Mouse (Mus musculus) kidney, adult 18-20 months (tissue): Measurements from ENCODE around the gene Serinc5.

ENCODE experiments used
- DNase-seq: peaks from one replicate; pipeline ENCODE4 v3.0.0; 2021

The Serinc5 gene

GRCm38 (mm10) chr13:92615201-92615600 lies 4.3 kb downstream of the Serinc5 start:
- no peak for DNase-seq

- no peak for DNase-seq
Measured at GRCm38 (mm10) chr13:92616459-92616858, 5.6 kb downstream of the Serinc5 start.

DNA sequence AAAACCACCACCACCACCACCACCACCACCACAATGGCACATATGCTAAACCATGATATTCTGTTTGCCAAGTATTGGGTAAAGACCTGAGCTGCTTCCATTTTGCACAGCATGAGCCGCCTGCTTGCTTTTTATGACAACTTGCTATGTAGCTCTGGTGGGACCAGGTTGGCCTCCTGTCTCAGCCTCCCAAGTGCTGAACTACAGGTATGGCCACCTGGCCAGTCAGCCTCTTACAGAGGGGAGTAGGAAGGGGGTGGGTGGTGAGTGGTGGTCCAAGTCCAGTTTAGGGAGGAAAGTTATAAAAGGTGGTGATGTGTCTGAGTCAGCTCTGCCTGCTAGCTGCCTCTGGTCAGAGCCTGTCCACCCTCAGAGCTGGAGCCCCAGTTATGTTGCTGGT lies 15.3 kb downstream of the Serinc5 start:
- DNase-seq: no peak

DNA sequence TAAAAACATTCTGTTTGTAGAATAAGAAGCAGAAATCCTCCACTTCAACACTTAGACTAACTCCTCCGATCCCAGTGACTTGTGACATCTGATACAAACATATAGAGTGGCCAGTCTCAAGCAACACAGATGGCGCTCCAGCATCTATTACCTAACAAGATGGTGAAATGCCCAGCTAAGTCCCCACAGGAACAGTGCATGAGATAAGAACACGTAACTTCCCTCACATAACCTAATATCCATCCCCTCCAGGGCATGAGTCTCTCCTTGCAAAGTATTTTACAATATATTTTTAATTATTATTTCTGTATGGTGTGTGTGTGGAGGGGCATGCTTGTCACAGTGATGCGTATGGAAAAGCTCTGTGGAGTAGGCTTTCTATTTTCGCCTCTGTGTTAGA lies 15.8 kb downstream of the Serinc5 start:
- DNase-seq: no peak

DNA sequence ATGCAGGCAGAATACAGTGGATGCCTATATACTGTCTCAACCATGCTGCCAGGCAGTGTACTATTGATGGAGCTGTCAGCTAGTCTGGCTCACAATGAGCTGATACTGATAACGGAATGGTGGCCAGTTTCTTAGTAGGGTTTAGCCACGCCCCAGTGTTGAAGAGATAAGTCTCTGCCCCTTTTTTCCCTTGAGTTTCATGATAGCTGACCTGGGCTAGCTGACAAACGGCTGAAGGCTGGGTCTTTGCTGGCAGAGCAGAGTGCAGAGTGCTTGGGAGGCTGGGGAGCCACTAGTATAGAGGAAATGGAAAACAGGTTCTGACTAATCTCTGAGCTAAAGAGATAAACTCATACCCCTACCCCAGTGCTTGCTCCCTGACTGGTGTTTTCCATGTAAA lies 18.6 kb downstream of the Serinc5 start:
- DNase-seq: no peak

GRCm38 (mm10) chr13:92631450-92631849 lies 20.6 kb downstream of the Serinc5 start:
- DNase-seq: no peak

DNA sequence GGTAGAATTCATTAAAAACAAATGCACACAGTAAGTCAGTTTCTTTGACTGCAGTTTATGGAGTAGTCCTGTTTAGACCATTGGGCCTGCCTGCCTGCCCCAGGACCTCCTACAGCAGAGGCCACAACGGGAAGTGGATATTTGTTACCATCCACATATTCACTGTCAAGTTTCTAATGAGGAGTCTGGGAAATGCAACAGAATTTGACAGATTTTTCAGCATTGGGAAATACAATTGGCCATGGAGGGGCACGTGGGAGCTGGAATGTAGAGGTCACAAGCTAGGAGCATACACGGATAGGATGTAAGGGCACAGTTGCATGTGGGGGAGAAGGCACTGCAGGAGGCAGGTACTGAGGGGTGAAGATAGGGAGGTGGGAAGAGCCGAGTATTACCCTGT lies 21.7 kb downstream of the Serinc5 start:
- no peak for DNase-seq

DNA sequence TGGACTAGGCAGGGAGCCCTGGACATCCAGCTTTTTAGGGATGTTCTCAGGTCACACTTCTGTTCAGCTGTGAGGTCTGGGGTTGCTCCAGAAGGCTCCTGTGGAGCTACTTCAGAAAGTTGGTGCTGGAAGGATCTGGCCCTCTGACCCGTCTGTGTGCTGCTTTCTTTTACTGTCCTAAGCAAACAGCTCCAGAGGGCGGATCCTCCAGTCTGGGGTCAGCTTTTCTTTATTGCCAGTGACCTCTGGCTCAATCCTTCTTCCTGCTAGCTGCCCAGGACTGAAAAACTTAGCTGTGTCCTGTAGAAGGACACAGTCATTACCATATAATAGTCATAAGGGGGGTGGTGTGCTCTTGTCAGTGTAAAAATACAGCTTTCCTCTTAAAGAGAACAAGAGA lies 24.1 kb downstream of the Serinc5 start:
- DNase-seq: no peak

DNA sequence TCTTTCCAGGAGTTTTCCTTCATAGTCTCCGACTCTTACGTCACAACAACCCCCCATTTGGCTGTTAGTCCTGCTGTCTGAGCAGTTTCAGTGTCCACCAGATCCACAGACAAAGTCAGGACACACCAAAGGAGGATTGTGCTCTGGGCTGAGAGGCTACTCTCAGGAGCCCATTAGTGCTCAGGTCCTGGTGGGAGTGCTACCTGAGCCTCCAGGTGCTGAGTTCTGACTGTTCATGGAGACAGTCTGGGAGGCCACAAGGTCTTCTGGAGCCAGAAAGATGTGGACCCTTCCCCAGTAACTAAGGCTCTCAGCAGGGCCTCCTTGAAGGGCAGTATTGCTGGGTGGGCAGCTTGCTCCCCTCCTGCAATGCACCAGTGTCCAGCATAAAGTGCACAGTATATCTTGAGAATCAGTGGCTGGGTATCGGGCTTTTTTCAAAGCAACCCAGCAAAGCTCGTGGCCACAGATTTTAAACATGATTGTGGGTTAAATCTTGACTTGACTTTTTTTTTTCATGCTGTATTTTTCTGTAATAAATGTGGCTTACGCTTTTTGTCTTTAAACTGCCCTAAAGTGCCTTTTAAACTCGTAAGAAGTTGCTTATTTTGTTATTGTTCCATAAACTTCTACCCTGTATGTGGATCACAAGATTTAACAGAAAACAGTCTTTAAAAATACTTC lies 25.5 kb downstream of the Serinc5 start:
- no peak for DNase-seq

DNA sequence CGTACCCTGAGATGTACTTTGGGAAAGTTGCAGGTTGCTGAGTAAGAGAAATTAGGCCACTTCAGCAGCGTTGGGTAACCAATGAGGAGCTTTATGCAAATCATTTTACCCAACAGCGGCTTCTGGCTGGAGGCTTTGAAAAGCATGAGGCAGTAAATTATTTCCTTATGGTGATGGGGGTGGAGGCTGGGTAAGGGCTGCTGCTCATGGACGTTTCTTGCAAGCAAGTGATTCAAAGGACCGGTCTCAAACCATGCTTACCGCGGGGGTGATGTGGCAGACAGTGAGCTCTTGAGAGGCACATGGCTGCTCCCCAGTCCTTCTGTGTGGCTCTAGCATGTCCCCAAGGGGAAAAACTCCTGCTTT lies 26.0 kb downstream of the Serinc5 start:
- peak; percentile 58 for DNase-seq

- no peak for DNase-seq
Measured at GRCm38 (mm10) chr13:92639093-92640014, 28.5 kb downstream of the Serinc5 start.

GRCm38 (mm10) chr13:92644199-92644598 lies 33.3 kb downstream of the Serinc5 start:
- no peak for DNase-seq

- DNase-seq: no peak
Measured at GRCm38 (mm10) chr13:92644753-92645152, 33.9 kb downstream of the Serinc5 start.

GRCm38 (mm10) chr13:92647695-92648094 lies 36.8 kb downstream of the Serinc5 start:
- no peak for DNase-seq

DNA sequence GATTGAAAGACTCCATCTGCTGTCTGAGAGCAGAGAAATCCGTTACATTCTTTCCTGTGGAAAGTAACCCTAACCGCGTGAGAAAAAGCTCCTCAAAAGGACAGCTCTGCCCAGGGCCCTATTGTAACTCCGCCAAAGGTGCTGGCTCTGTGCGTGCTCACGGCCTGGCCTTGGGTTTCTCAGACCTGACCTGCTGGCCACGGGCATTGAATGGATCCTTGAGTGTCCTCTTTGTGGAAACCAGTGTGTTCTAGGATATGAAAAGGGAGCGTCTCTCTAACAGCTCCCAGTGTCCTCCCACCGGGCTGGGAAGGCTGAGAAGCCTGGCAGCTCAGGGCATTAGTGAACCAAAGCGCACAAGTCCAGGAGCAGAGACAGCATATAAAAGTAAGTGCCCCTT lies 38.2 kb downstream of the Serinc5 start:
- DNase-seq: no peak

DNA sequence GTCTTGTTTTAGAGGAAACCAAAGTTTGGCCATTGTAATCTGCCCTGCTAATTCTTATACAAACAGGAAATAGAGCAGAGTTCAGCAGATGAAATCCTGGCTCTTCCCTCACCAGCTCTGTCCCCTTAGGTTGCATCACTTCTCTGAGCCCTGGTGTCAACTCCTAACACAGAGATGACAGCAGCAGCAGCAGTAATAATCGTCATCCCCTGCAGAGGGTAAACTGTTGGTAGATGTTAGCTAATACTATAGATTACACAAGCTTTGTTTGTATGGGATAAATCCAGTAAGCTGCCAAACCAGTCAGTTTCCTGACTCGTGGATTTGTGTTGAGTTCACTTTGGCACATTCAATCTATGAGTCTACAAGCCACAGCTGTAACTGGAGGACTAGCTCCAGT lies 40.1 kb downstream of the Serinc5 start:
- DNase-seq: no peak

- DNase-seq: no peak
Measured at GRCm38 (mm10) chr13:92652498-92652897, 41.6 kb downstream of the Serinc5 start.

GRCm38 (mm10) chr13:92653283-92653682 lies 42.4 kb downstream of the Serinc5 start:
- DNase-seq: no peak

DNA sequence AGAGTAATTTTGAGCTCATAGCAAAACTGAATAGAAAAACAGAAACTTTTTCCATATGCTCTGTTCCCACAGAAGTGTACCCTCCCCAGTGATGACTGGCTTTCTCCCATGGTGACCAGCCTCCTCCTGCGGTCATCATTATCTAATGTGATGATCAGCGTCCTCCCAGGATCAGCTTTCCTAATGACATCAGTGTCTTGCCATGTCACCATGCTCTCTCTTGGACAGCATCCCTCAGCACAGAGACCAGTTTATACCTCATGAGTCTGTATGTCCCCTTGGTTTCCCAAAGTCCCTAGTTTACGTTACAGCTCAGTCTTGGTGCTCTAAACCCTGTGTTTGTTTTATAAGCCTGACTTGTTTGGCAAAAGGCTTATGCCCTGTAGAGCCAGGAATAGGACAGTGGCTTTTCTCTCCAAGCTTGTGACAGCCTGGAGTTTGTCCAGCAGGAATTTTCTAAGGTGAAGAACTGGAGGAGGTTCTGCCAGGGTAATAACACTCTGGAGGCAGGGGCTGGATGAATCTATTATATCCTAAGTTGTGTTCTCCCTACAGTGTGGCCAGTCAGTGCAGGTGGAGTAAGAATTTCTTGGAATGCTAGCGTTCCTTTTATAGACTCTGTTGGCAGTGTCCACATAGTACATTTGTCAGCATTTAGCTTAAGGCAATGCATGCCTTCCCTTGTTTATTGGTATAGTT lies 46.1 kb downstream of the Serinc5 start:
- DNase-seq: no peak

DNA sequence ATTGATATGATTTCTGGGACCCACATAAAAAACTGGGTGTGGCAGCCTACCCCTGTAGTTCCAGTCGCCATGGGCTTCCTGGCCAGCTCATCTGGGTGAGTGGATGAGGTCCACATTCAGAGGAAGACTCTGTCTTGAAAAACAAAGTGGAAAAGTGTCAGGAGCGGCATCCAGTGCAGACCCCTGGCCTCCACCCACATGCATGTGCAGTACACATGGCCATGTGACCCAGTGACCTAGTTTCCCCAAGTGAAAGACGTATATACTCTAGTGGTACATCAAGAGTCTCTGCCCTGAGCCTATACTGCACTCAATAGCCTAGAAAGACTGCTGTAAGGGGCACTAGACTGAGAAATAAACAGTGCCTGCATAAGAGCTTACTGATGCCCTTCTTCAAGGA lies 48.7 kb downstream of the Serinc5 start:
- no peak for DNase-seq

GRCm38 (mm10) chr13:92662555-92663286 lies 51.8 kb downstream of the Serinc5 start:
- no peak for DNase-seq

GRCm38 (mm10) chr13:92665008-92665407 lies 54.1 kb downstream of the Serinc5 start:
- DNase-seq: no peak
